Comparison of ENCODE assay signal across 35 mouse cellular contexts in the genomic region with DNA sequence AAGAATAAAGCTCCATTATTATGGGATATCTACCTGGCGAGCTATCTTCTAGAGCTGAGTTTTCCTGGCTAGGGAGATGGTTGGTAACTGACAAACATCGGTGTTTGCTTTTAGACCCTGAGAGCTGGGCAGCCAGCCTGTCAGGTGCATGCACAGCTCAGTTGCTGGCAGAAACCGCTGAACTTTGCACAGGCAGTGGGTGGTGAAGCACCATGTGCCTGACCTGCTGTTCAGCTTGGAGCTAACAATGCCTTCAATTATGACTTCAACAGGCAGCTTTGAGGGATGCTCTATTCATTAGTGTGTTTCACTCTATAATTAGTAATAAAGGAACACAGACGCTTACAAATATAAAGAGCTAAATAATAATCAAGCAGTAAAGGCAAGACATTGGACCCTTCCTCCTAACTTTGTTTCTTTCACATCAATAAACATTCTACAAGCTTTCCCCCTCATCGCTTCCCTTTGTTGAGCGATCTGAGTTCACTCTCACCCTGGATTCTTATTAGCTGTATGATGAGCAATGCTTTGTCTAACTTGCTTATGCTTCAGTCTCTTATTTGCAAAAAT. TPM values are rescaled to one million over a fixed set of nuclear protein-coding genes. Genes with fewer than 3 reads are reported as not detected.
DNase-seq lines count a peak whose midpoint lies in the region; ATAC-seq and TF ChIP-seq lines count a peak whose summit lies in the region.
"Had no signal": no experiment of that assay in that cellular context is flagged by ENCODE, and none has a peak within 500 bp of the region (broad histone marks: within the 10 kb centered on the region; RNA-seq: fewer than 3 reads in every experiment).

No protein-coding gene starts in this region.

- DNase-seq in cerebellum, postnatal 25 days: peak; percentile 27 to 41
- no peak for DNase-seq in cerebellum, adult 9-10 months
- DNase-seq in kidney, adult 9 months: peak; percentile 8
- DNase-seq in layer of hippocampus, adult 2 months (ENCODE audit: low spot score in 2 of 2): no peak
- no peak for DNase-seq in embryo, embryonic 11 days
- no peak for DNase-seq in midbrain, embryonic 11.5 days (ENCODE audit: low spot score, missing footprints)
- DNase-seq: adrenal gland, postnatal 10 days; cerebellum, adult 11-12 months; gastrocnemius, adult 2 months; gastrocnemius, postnatal 36 days; heart, postnatal 10 days; kidney, postnatal 4 days; lung, adult 2 months; lung, postnatal 10 days; right cerebral cortex, postnatal 4 days; thymus, adult 18-20 months; thymus, postnatal 36 days had no signal

- no peak for ATAC-seq in kidney, embryonic 16.5 days (ENCODE audit: low FRiP score, low TSS enrichment)
- ATAC-seq in midbrain, embryonic 11.5 days (ENCODE audit: low FRiP score): no peak
- ATAC-seq: intestine, postnatal 0 days; midbrain, embryonic 15.5 days; Patski had no signal

- H3K9ac ChIP-seq in kidney, embryonic 16.5 days (replicated peaks; ENCODE audit: low read length): no peak overlapping the region
- H3K9ac ChIP-seq in midbrain, embryonic 11.5 days (ENCODE audit: low read length): no peak overlapping the region
- H3K9ac ChIP-seq: forebrain, embryonic 12.5 days; heart, embryonic 13.5 days; hindbrain, embryonic 14.5 days; kidney, embryonic 15.5 days; limb, embryonic 15.5 days; liver, embryonic 14.5 days; midbrain, embryonic 15.5 days had no signal

- peaks cover 12% of the 10 kb centered on the region for H3K4me1 ChIP-seq in kidney, embryonic 16.5 days (ENCODE audit: insufficient read depth, low read length)
- H3K4me1 ChIP-seq in midbrain, embryonic 11.5 days (ENCODE audit: control insufficient read depth, insufficient read depth, low read length): peaks cover 17% of the 10 kb centered on the region

- H3K4me3 ChIP-seq in kidney, embryonic 16.5 days (ENCODE audit: low read length): no peak overlapping the region
- no peak overlapping the region for H3K4me3 ChIP-seq in layer of hippocampus, adult 2 months
- no peak overlapping the region for H3K4me3 ChIP-seq in midbrain, embryonic 11.5 days (ENCODE audit: low read depth, low read length)
- H3K4me3 ChIP-seq: erythroblast, embryonic 14.5 days; forebrain, embryonic 12.5 days; gastrocnemius, adult 2 months; heart, embryonic 13.5 days; kidney, embryonic 15.5 days; limb, embryonic 10.5 days; limb, embryonic 15.5 days; midbrain, embryonic 15.5 days had no signal

- no peak for TF ChIP-seq CTCF in layer of hippocampus, adult 2 months (conservative IDR thresholded peaks at IDR 0.05)

- no peaks in the 10 kb centered on the region for H3K9me3 ChIP-seq in kidney, embryonic 16.5 days (ENCODE audit: low read length)
- no peaks in the 10 kb centered on the region for H3K9me3 ChIP-seq in midbrain, embryonic 11.5 days (ENCODE audit: control insufficient read depth, low read length)
- H3K9me3 ChIP-seq: forebrain, embryonic 12.5 days; heart, embryonic 13.5 days; kidney, embryonic 15.5 days; limb, embryonic 10.5 days; limb, embryonic 15.5 days; midbrain, embryonic 15.5 days had no signal

- H3K4me2 ChIP-seq in kidney, embryonic 16.5 days (replicated peaks; ENCODE audit: low read depth, low read length): no peak overlapping the region
- no peak overlapping the region for H3K4me2 ChIP-seq in midbrain, embryonic 11.5 days
- H3K4me2 ChIP-seq: forebrain, embryonic 12.5 days; heart, embryonic 13.5 days; hindbrain, embryonic 14.5 days; kidney, embryonic 15.5 days; limb, embryonic 15.5 days; midbrain, embryonic 15.5 days had no signal

- 83% methylated on average over 6 of the region's 6 CpGs for WGBS in kidney, embryonic 16.5 days
- WGBS in midbrain, embryonic 11.5 days: 73% methylated on average over 6 of the region's 6 CpGs

- H3K36me3 ChIP-seq in kidney, embryonic 16.5 days (ENCODE audit: insufficient read depth, low read length): no peaks in the 10 kb centered on the region
- H3K36me3 ChIP-seq in midbrain, embryonic 11.5 days (ENCODE audit: control insufficient read depth, insufficient read depth, low read length): no peaks in the 10 kb centered on the region
- H3K36me3 ChIP-seq: forebrain, embryonic 12.5 days; heart, embryonic 13.5 days; kidney, embryonic 15.5 days; limb, embryonic 10.5 days; limb, embryonic 15.5 days; midbrain, embryonic 15.5 days had no signal

- H3K27me3 ChIP-seq in kidney, embryonic 16.5 days (ENCODE audit: insufficient read depth, low read length): peaks cover 40% of the 10 kb centered on the region
- H3K27me3 ChIP-seq in midbrain, embryonic 11.5 days (ENCODE audit: control insufficient read depth, insufficient read depth, low read length): peaks cover 24% of the 10 kb centered on the region

- H3K27ac ChIP-seq in kidney, embryonic 16.5 days (ENCODE audit: low read length): no peak overlapping the region
- H3K27ac ChIP-seq in layer of hippocampus, adult 2 months: peak overlapping the region; percentile 61
- no peak overlapping the region for H3K27ac ChIP-seq in midbrain, embryonic 11.5 days (ENCODE audit: low read depth, low read length)
- H3K27ac ChIP-seq: forebrain, embryonic 12.5 days; gastrocnemius, adult 2 months; heart, embryonic 13.5 days; hindbrain, embryonic 14.5 days; kidney, embryonic 15.5 days; limb, embryonic 10.5 days; limb, embryonic 15.5 days; liver, embryonic 14.5 days; midbrain, embryonic 15.5 days; stomach, postnatal 0 days had no signal

RNA-seq across cellular contexts. Expression of a gene that starts 5.8 kb away (rescaled TPM):
- polyA plus RNA-seq in kidney, embryonic 16.5 days (2015; fragmentation: Nextera tagmentation; extraction: Ambion mirVana): 1.6 and 1.9 TPM in 2 replicates
- total RNA-seq in layer of hippocampus, adult 2 months (2021): 10 to 100 TPM; 75.7 to 81.7 TPM
- polyA plus RNA-seq in midbrain, embryonic 11.5 days (2014; fragmentation: Nextera tagmentation; extraction: Ambion mirVana): 32.8 and 37.5 TPM in 2 replicates
- total RNA-seq: common myeloid progenitor, adult 5-6 weeks; gastrocnemius, adult 2 months; gastrocnemius, postnatal 36 days; heart, postnatal 10 days; hematopoietic stem cell, adult 5-6 weeks; MEL; neutrophil, adult 5-6 weeks had no signal
- polyA plus RNA-seq: erythroblast, embryonic 14.5 days; liver, embryonic 14.5 days; lung, adult 2 months; spleen, adult 2 months had no signal

Comparison
In these comparisons a context has a peak if more than half of its experiments do, and no peak if none do; other contexts are left out.
1. DNase-seq: peak in cerebellum, postnatal 25 days (2 of 2) and kidney, adult 9 months (single experiment); none in cerebellum, adult 9-10 months (single experiment), layer of hippocampus, adult 2 months (0 of 2), embryo, embryonic 11 days (single experiment) and midbrain, embryonic 11.5 days (single experiment).
2. RNA of a gene that starts 5.8 kb away (polyA plus RNA-seq): 32.8 to 37.5 TPM in midbrain, embryonic 11.5 days; 1.6 to 1.9 TPM in kidney, embryonic 16.5 days; every median in the first group is over 10 times any median in the second.